Mouse (Mus musculus) lung, adult 2 months (tissue): ENCODE data around the gene Flrt1.

ENCODE experiments used
- CTCF ChIP-seq: fragments of 200-500 bp; IDR thresholded peaks from 2 replicates; pipeline ENCODE4 v1.5.1; 2011; ENCODE audit warnings: mild to moderate bottlenecking, low read length, control low read depth; ENCODE audit not compliant: insufficient read depth
- POLR2A ChIP-seq: fragments of 200-500 bp; IDR thresholded peaks from 2 replicates; pipeline ENCODE4 v1.6.1; 2011; ENCODE audit warnings: low read depth, mild to moderate bottlenecking, control low read depth, low read length, borderline replicate concordance; ENCODE audit errors: extremely low read depth

- TF ChIP-seq CTCF (no peak), POLR2A (no peak)
These were observed 50.8 kb downstream of the Flrt1 start for GRCm38 (mm10) chr19:7054772-7055171.
